Mouse (Mus musculus): ENCODE results near the gene Mst1. TPM values are rescaled to one million over a fixed set of nuclear protein-coding genes. Genes with fewer than 3 reads are reported as not detected.

The Mst1 gene
- polyA plus RNA-seq, 1 experiment from 2014 or later = 18.6 TPM

- Histone ChIP-seq H3K4me3 (replicated peaks) (peak overlapping the region; percentile 41), H3K4me1 (replicated peaks) (peaks cover 91% of the 10 kb centered on the region), H3K9me3 (replicated peaks) (no peaks in the 10 kb centered on the region), H3K9ac (peak overlapping the region; percentile 99), H3K27me3 (peaks cover 10% of the 10 kb centered on the region; the same call in 1 of the 2 replicates), H3K36me3 (peaks cover 56% of the 10 kb centered on the region), H3K27ac (peak overlapping the region; percentile 100), H3K4me2 (peak overlapping the region; percentile 91)
- no peak for ATAC-seq (ENCODE audit: low read depth)
- DNase-seq = peak; percentile 48
- 10% methylated on average over 19 of the region's 19 CpGs for WGBS (ENCODE audit: insufficient replicate concordance)
These were observed 2.3 kb downstream of the Mst1 start for GRCm38 (mm10) chr9:108082549-108082948.

GRCm38 (mm10) chr9:108082988-108083431 is 2.8 kb downstream of the Mst1 start, which contains the start of gene Rnf123:
Gene Rnf123, minus strand, starts transcription at chr9:108083346.
- DNase-seq = peak; percentile 55
- no peaks in the 10 kb centered on the region for H3K9me3 ChIP-seq (replicated peaks)
- H3K4me1 ChIP-seq (replicated peaks) = peaks cover 90% of the 10 kb centered on the region
- peaks cover 10% of the 10 kb centered on the region; the same call in 1 of the 2 replicates for H3K27me3 ChIP-seq
- H3K4me3 ChIP-seq (replicated peaks) = peak within 1 kb of the TSS; percentile 41
- H3K4me2 ChIP-seq = peak within 1 kb of the TSS; percentile 91
- peak; percentile 32 for ATAC-seq (ENCODE audit: low read depth)
- peak within 1 kb of the TSS; percentile 100 for H3K27ac ChIP-seq
- H3K36me3 ChIP-seq = peaks cover 58% of the 10 kb centered on the region
- peak within 1 kb of the TSS; percentile 99 for H3K9ac ChIP-seq
- WGBS (ENCODE audit: insufficient replicate concordance) = 15% methylated on average over 12 of the region's 12 CpGs

- ATAC-seq (ENCODE audit: low read depth) = peak; percentile 3
- 39% methylated on average over 6 of the region's 6 CpGs for WGBS (ENCODE audit: insufficient replicate concordance)
- Histone ChIP-seq H3K4me3 (replicated peaks) (peak overlapping the region; percentile 41), H3K9me3 (replicated peaks) (no peaks in the 10 kb centered on the region), H3K4me2 (peak overlapping the region; percentile 91), H3K4me1 (replicated peaks) (peaks cover 89% of the 10 kb centered on the region), H3K36me3 (peaks cover 64% of the 10 kb centered on the region), H3K9ac (peak overlapping the region; percentile 99), H3K27ac (peak overlapping the region; percentile 100), H3K27me3 (peaks cover 10% of the 10 kb centered on the region; the same call in 1 of the 2 replicates)
- DNase-seq = peak; percentile 38
These were observed 3.3 kb downstream of the Mst1 start for GRCm38 (mm10) chr9:108083561-108083960.

GRCm38 (mm10) chr9:108085261-108085660 is 5.0 kb downstream of the Mst1 start:
- H3K4me3 ChIP-seq (replicated peaks) = peak overlapping the region; percentile 16; the same call in 1 of the 2 replicates
- peak overlapping the region; percentile 99 for H3K9ac ChIP-seq
- DNase-seq = no peak
- H3K4me2 ChIP-seq = peak overlapping the region; percentile 91
- 94% methylated on average over 4 of the region's 4 CpGs for WGBS (ENCODE audit: insufficient replicate concordance)
- ATAC-seq (ENCODE audit: low read depth) = no peak
- H3K9me3 ChIP-seq (replicated peaks) = no peaks in the 10 kb centered on the region
- peak overlapping the region; percentile 100 for H3K27ac ChIP-seq
- H3K4me1 ChIP-seq (replicated peaks) = peaks cover 86% of the 10 kb centered on the region
- peaks cover 81% of the 10 kb centered on the region for H3K36me3 ChIP-seq
- H3K27me3 ChIP-seq = peaks cover 10% of the 10 kb centered on the region; the same call in 1 of the 2 replicates

- ATAC-seq (ENCODE audit: low read depth) (no peak), DNase-seq (no peak)
- Histone ChIP-seq H3K4me2 (no peak overlapping the region), H3K9me3 (replicated peaks) (no peaks in the 10 kb centered on the region), H3K27ac (peak overlapping the region; percentile 45; the same call in 1 of the 2 replicates), H3K4me1 (replicated peaks) (peaks cover 65% of the 10 kb centered on the region), H3K9ac (no peak overlapping the region), H3K4me3 (replicated peaks) (no peak overlapping the region), H3K27me3 (no peaks in the 10 kb centered on the region), H3K36me3 (peaks cover 75% of the 10 kb centered on the region)
- WGBS (ENCODE audit: insufficient replicate concordance) = 93% methylated on average over 7 of the region's 7 CpGs
These were observed 10.4 kb downstream of the Mst1 start for GRCm38 (mm10) chr9:108090611-108091120.

- H3K4me1 ChIP-seq (replicated peaks) = peaks cover 68% of the 10 kb centered on the region
- H3K27ac ChIP-seq = peak overlapping the region; percentile 100
- DNase-seq = no peak
- H3K4me2 ChIP-seq = peak overlapping the region; percentile 92
- peak overlapping the region; percentile 98 for H3K9ac ChIP-seq
- H3K27me3 ChIP-seq = no peaks in the 10 kb centered on the region
- no peaks in the 10 kb centered on the region for H3K9me3 ChIP-seq (replicated peaks)
- H3K36me3 ChIP-seq = peaks cover 58% of the 10 kb centered on the region
- WGBS (ENCODE audit: insufficient replicate concordance) = 55% methylated on average over 10 of the region's 10 CpGs
- no peak for ATAC-seq (ENCODE audit: low read depth)
- peak overlapping the region; percentile 95 for H3K4me3 ChIP-seq (replicated peaks)
These were observed 13.3 kb downstream of the Mst1 start for GRCm38 (mm10) chr9:108093586-108093985.

- DNase-seq (peak; percentile 99), ATAC-seq (ENCODE audit: low read depth) (peak; percentile 82)
- under 1% methylated on average over 52 of the region's 52 CpGs for WGBS (ENCODE audit: insufficient replicate concordance)
- H3K9ac ChIP-seq = peak within 1 kb of the TSS; percentile 98
- H3K4me1 ChIP-seq (replicated peaks) = peaks cover 71% of the 10 kb centered on the region
- H3K9me3 ChIP-seq (replicated peaks) = no peaks in the 10 kb centered on the region
- H3K27ac ChIP-seq = peak within 1 kb of the TSS; percentile 100
- no peaks in the 10 kb centered on the region for H3K27me3 ChIP-seq
- peak within 1 kb of the TSS; percentile 95 for H3K4me3 ChIP-seq (replicated peaks)
- peaks cover 57% of the 10 kb centered on the region for H3K36me3 ChIP-seq
- H3K4me2 ChIP-seq = peak within 1 kb of the TSS; percentile 92
These were observed 14.1 kb downstream of the Mst1 start, which contains the start of gene Apeh for GRCm38 (mm10) chr9:108094184-108094941. Gene Apeh, minus strand, starts transcription at chr9:108094606.

- Histone ChIP-seq H3K4me2 (peak overlapping the region; percentile 92), H3K4me3 (replicated peaks) (peak overlapping the region; percentile 95), H3K27me3 (no peaks in the 10 kb centered on the region), H3K27ac (peak overlapping the region; percentile 100), H3K4me1 (replicated peaks) (peaks cover 75% of the 10 kb centered on the region), H3K9me3 (replicated peaks) (no peaks in the 10 kb centered on the region), H3K9ac (peak overlapping the region; percentile 98), H3K36me3 (peaks cover 57% of the 10 kb centered on the region)
- WGBS (ENCODE audit: insufficient replicate concordance) = under 1% methylated on average over 16 of the region's 16 CpGs
- peak; percentile 86 for ATAC-seq (ENCODE audit: low read depth)
- peak; percentile 93 for DNase-seq
These were observed 14.8 kb downstream of the Mst1 start for GRCm38 (mm10) chr9:108094998-108095411.

- peaks cover 71% of the 10 kb centered on the region for H3K4me1 ChIP-seq (replicated peaks)
- H3K27me3 ChIP-seq = no peaks in the 10 kb centered on the region
- H3K4me2 ChIP-seq = peak overlapping the region; percentile 92
- 3% methylated on average over 3 of the region's 3 CpGs for WGBS (ENCODE audit: insufficient replicate concordance)
- DNase-seq (peak; percentile 72), ATAC-seq (ENCODE audit: low read depth) (peak; percentile 2; the same call in 1 of the 2 replicates)
- peaks cover 52% of the 10 kb centered on the region for H3K36me3 ChIP-seq
- H3K27ac ChIP-seq = peak overlapping the region; percentile 100
- H3K9me3 ChIP-seq (replicated peaks) = no peaks in the 10 kb centered on the region
- peak overlapping the region; percentile 98 for H3K9ac ChIP-seq
- peak overlapping the region; percentile 95 for H3K4me3 ChIP-seq (replicated peaks)
These were observed 15.3 kb downstream of the Mst1 start for GRCm38 (mm10) chr9:108095518-108095917.

- Histone ChIP-seq H3K27ac (peak overlapping the region; percentile 100), H3K36me3 (peaks cover 52% of the 10 kb centered on the region), H3K9me3 (replicated peaks) (no peaks in the 10 kb centered on the region), H3K4me1 (replicated peaks) (peaks cover 68% of the 10 kb centered on the region), H3K27me3 (no peaks in the 10 kb centered on the region), H3K4me2 (peak overlapping the region; percentile 92), H3K4me3 (replicated peaks) (peak overlapping the region; percentile 95), H3K9ac (peak overlapping the region; percentile 98)
- 43% methylated on average over 10 of the region's 10 CpGs for WGBS (ENCODE audit: insufficient replicate concordance)
- ATAC-seq (ENCODE audit: low read depth) (no peak), DNase-seq (no peak)
These were observed 15.9 kb downstream of the Mst1 start for GRCm38 (mm10) chr9:108095949-108096712.

- no peak for ATAC-seq (ENCODE audit: low read depth)
- H3K4me3 ChIP-seq (replicated peaks) = no peak overlapping the region
- H3K27ac ChIP-seq = peak overlapping the region; percentile 100
These were observed 19.4 kb downstream of the Mst1 start for GRCm38 (mm10) chr9:108099619-108100018.

More at GRCm38 (mm10) chr9:108099619-108100018, 19.4 kb downstream of the Mst1 start:
- no peaks in the 10 kb centered on the region for H3K9me3 ChIP-seq (replicated peaks)
- H3K4me1 ChIP-seq (replicated peaks) = peaks cover 76% of the 10 kb centered on the region
- no peak for DNase-seq
- no peaks in the 10 kb centered on the region for H3K27me3 ChIP-seq
- H3K9ac ChIP-seq = 0 out of 2 replicates have a peak overlapping the region, but pooled peaks have one; percentile 98
- H3K36me3 ChIP-seq = peaks cover 51% of the 10 kb centered on the region
- H3K4me2 ChIP-seq = no peak overlapping the region
- 87% methylated on average over 8 of the region's 8 CpGs for WGBS (ENCODE audit: insufficient replicate concordance)
